Mouse (Mus musculus) lung, postnatal 14 days (tissue): ENCODE results near the gene Rsc1a1.
A peak's percentile ranks its signal among the peaks of the same experiment; 100 is the strongest.

Experiments
- DNase-seq: peaks from one replicate; pipeline ENCODE4 v3.0.0; 2021

Gene Rsc1a1

GRCm38 (mm10) chr4:141651944-141652343, 33.5 kb downstream of the Rsc1a1 start:
- DNase-seq: no peak

GRCm38 (mm10) chr4:141651286-141651685, 34.1 kb downstream of the Rsc1a1 start:
- DNase-seq: no peak

DNA sequence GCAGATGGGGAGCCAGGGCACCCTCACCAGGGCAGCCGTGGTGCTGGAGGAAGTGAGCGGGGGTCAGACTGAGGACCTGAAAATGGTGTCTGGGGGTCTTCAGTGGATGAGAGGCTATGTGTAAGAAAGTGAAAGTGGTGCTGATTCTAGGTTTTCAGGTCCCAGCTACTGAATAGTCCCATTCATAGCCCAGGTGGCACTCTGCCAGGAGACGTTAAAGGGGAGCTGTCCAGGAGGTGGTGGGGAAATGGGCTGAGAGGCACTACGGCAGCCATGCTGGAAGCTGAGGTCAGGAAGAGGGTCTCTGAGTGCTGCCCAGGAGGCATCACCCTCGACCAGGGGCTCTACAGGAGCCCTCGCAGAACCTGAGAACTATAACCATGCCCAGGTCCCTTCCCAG, 36.2 kb downstream of the Rsc1a1 start:
- no peak for DNase-seq

DNA sequence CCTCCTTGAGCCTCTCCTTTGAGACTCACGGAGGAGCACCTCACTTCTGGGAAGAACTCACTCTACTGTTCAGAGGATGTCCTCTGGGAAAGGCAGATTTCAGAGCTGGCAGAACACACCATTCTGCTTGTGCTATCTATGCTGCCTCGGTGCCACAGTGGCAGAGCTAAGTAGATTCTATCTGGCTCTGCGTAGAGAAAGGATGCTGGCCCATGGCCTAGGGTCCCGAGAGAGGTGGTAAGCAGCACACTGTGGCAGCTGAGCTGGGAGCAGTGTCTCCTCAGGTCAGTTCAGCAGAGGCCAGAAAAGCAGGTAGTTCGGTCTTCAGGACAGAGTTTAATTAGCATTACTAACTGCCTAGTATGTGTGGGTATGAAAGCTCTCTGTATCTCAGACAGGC, 37.1 kb downstream of the Rsc1a1 start:
- no peak for DNase-seq

- DNase-seq: no peak
Observed at GRCm38 (mm10) chr4:141647187-141647586, 38.2 kb downstream of the Rsc1a1 start.

DNA sequence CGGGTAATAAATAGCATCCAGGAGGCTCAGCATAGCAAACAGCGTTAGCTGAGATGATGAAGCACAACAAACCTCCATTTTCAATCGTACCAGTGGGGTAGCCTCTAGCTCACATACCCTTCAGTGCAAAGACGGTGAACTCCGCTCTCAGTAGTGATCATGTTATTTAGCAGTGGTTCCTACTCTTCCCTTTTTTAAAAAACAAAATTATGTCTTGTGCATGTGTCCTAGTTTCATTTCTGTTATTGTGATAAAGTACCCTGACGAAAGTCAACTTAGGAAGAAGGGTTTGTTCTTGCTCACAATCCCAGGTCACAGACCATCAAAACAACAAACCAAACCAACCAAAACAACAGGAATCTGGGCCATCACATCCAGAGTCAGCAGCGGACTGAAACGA, 39.4 kb downstream of the Rsc1a1 start:
- DNase-seq: no peak

DNA sequence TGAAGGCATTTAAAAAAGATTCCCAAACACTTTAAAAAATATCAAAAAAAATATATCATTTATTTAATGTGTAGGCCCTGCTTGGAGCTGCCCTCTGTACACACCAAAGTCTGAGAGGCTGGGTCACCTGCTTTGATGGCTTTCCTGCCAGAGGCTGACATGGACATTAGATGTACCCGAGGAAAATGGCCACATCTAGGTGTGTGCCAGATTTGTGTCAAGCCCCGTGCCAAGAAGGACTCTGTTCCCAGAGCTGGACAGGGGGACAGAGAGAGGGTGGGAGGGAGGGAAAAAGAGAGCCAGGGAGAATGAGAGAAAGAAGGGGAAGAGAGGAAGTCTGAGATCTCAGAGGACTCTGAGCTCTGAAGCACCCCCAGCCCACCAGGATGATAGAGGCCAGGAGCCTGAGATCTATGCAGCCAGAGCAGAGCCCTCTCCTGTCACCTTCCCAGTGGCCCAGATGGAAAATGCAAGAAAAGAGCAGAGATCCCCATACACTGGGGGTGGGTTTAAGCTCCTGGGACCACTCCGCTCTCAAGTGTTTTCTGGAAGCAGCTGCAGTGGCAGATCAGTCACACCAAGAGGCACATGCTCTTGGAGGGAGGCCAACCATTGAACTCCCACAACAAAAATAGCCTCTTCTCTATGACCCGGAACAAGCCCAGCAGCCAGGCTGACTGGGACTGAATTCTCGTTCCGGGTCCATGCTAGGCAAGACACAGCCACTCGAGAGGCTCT, 42.1 kb downstream of the Rsc1a1 start:
- peak; percentile 76 for DNase-seq

- DNase-seq: no peak
Observed at GRCm38 (mm10) chr4:141641961-141642811, 43.2 kb downstream of the Rsc1a1 start.

DNA sequence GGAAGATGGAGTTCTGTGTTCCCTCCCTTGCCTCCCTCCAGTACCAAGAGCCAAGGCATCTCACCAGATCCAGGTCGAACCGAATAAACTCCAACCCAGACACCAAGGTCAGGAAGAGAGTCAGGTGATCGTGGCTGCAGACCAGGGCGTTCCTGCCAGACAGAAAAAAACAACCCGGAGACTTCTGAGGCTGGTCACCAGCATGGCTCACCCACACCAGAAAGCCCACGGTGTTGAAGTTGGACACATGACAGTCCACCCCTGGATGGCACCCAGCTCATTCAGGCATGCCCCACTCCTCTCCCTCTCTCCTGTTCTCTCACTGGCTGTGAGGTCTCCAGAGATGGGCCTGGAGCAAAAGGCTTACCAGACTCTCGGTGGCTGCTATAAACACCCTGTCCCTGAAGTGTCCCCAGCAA, 44.0 kb downstream of the Rsc1a1 start:
- peak; percentile 49 for DNase-seq

DNA sequence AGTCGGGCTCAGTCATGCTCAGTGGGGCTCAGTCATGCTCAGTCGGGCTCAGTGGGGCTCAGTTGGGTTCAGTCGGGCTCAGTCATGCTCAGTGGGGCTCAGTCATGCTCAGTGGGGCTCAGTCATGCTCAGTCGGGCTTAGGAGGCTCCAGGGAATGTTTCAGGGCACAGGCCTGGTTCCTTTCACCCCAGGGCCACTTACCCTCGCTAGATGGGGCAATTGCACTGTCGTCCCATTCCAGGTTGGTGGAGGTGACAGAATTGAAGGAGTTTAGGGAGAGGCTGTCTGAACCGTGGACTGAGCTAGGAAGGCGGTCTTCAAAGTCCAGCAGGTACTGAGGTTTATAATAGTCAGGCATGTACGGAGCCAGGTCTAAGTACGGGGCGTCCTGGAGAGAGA, 45.9 kb downstream of the Rsc1a1 start:
- DNase-seq: no peak

DNA sequence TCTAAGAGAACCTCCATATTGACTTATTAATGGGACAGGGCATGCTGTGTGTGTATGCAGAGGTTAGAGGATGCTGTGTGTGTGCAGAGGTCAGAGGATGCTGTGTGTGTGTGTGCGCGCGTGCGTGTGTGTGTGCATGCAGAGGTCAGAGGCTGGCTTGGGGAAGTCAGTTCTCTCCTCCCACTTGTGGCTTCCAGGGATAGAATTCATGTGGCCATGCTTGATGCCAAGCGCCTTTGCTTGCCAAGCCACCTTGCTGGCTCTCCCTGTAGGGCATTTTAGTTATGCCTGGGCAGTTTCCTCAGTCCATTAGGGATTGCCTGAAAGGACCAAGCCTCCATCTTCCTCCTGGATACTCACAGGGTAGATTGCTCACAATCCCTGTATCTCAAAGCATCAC, 48.7 kb downstream of the Rsc1a1 start:
- DNase-seq: no peak

DNA sequence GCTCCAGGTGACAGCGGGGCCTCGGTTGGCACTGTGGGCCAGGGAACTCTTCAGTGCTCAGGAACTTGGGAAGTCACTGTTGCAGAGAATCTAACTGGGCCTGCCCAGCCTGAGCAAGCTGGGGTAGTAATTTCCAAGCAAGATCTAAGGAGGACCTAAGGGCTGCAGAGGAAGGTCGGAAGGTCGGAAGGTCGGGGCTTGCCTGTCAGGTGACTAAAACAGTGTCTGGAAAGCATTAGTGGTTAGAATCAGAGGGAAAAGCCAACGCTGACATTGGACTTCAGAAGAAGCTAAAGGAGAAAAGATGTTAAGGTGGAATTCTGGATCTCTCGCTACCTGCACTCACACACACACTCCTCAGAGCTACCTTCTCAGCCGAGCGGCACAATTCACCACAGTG, 49.4 kb downstream of the Rsc1a1 start:
- DNase-seq: no peak
